Mouse (Mus musculus) duodenum, adult 2 months (tissue): ENCODE results near the gene Tpcn2. TPM values are rescaled to one million over a fixed set of nuclear protein-coding genes. Genes with fewer than 3 reads are reported as not detected.

Experiments
- polyA plus RNA-seq: library from polyadenylated mRNA; depleted of rRNA; stranded (reverse); fragments of >200 nt; gene quantifications from 2 replicates; pipeline ENCODE4 v1.2.3, GENCODE M21; 2012; ENCODE audit warnings: low replicate concordance; rRNA removed

Tpcn2 gene
- polyA plus RNA-seq = 10.1 and 10.6 TPM in 2 replicates

DNA sequence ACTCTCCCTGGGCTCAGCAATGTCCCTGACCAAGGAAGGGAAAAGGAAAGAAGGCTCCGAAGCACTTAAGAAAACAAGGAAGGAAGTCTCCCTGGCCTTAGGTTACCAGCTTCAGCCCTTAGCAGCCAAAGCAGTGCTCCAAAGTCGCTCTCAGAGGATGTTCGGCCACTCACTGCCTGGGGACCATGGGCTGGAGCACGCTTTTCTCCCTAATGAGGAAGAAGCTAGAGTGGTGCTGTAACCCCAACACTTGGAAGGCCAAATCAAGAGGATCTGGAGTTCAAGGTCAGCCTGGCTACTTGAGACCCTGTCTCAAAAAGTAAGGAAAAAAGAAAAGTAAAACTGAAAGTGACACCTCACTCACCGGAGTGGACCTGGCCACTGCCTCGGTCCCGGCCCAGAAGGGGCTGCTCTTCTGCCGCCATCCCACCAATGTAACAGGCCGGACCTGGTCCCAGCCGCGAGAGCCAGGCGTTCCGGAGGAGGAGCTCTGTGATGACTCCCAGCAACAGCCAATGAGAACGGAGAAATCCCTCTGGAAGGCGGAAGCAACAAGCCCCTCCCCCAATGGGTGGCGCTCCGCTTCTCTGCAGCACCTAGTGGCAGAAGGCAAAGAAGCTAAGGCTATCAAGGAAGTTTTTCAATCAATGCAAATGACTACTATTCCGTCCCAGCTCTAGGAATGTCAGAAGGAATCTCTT, at the start of gene Tpcn2:
Gene Tpcn2 (minus strand): TSS at position 525 of the 701 bp plus-strand sequence.

GRCm38 (mm10) chr7:145314785-145315411, 31.1 kb upstream of the Tpcn2 start, which contains the start of gene Mrgprd:
Gene Mrgprd (plus strand): TSS chr7:145314835.

GRCm38 (mm10) chr7:145300321-145301007, 16.7 kb upstream of the Tpcn2 start, which contains the start of gene Mrgprf:
Gene Mrgprf (plus strand): TSS chr7:145300828.

GRCm38 (mm10) chr7:145208006-145208405, 75.8 kb downstream of the Tpcn2 start, which contains the start of gene 1810010D01Rik:
Gene 1810010D01Rik (minus strand): TSS chr7:145208119.

Other genes starting within 250 kb of the Tpcn2 start
- 7.5 and 17.9 TPM in 2 replicates for gene 1810010D01Rik, start 75.9 kb downstream of the Tpcn2 start, polyA plus RNA-seq
- gene Mrgprf, start 16.8 kb upstream of the Tpcn2 start, polyA plus RNA-seq = 7.5 and 13.6 TPM in 2 replicates
- gene Mrgprd, start 30.8 kb upstream of the Tpcn2 start, polyA plus RNA-seq = not detected in 2 replicates